Mouse (Mus musculus) Muller cell, postnatal 12 days (primary cell): ENCODE measurements around the gene Nme7.

ENCODE experiments used
- DNase-seq: peaks from one replicate; pipeline ENCODE4 v3.0.0-alpha.2; 2015; ENCODE audit errors: inconsistent ontology term

Gene Nme7

DNA sequence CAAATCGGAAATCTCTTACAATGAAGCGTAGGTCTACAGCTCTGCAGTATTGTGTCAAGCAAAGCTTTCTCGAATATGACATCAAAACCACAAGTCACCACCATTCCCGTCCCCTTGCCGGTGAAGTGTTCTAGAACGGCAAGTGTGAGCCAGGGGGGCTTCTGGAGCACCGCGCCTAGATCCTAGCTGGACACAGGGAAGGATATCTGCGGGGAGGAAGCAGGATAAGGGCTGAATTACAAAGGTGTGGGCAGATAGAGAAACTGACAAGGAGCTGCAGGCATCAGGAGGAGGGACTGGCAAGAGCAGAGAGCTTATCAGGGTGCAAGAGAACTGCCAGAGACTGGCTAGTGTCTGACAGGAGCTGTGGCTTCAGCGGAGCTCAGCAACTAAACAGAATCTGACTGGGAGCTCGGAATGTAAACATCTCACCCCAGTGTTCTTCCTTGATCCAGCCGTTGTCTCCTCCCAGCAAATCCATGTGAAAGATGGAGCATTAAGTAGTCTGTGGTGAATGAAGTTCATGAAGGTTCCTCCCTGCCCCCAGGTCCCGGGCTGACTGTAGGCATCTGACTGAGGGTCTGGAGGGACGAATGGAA is 15.7 kb downstream of the Nme7 start:
- no peak for DNase-seq

DNA sequence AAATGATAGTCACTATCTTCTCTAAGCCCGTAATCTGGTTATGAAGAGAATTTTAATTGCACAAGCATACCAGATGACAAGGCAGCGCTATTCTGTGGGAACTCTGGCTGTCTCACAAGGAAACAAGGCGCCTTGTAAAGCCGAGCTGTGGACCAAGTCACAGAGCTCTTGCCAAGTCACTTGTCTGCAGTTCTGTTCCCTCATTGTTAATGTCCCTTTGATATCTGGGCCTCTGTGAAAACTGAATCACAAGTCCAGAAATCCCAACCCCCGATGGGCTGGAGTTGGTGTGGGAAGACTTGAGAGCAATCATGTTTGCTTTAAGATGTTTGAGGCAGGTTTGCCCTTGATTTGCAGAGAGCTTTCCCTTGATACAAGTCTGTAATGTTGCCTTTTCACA is 16.8 kb downstream of the Nme7 start:
- peak; percentile 70 for DNase-seq

DNA sequence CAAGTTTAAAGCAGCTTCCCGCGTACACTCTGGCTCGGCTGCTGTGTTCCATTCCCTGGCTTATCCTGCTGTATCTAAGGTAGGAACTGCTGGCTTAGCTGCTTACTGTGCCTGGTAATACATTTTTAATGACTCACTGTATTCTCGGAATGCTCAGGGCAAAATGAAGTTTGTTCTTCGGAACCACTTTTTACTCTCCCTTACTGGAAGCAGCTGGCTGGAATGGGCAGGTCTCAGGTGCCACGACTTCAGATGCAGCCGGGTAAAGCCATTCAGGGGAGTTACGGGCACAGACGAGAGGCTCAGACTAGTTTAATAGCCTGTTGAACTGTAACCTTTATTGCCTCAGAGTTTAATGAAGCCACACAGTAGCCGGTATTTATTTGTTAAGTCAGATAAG is 17.5 kb downstream of the Nme7 start:
- DNase-seq = no peak

DNA sequence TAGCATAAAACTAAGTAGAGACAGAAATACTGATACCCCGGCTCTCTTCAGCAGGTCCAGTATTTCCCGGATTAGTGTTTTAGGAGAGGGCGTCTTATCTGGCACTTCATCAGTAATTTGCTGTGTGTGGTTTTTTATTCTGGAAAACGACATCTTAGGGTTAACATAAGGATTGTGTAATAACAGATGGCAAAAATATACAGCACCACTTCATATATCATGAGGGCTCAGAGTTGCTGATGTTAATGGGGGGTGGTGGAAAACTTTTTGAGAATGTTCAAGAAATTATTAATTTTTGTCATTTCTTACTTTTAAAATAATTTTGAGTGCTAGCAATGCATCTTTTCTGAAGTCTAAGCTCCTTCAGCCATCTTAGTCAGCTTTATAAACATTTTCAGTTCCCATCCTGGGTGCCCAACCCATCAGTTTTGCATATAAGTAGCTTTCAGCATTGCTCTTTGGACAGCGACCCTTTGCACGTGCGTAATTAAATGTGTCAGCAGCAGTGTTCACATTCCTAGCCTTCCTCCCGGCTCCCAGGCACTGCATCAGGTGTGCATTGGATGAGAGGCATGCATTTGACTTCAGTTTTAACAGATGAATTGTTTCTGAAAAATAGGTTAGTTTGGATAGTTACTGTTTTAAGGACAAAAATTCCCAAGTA is 19.2 kb downstream of the Nme7 start:
- no peak for DNase-seq

DNA sequence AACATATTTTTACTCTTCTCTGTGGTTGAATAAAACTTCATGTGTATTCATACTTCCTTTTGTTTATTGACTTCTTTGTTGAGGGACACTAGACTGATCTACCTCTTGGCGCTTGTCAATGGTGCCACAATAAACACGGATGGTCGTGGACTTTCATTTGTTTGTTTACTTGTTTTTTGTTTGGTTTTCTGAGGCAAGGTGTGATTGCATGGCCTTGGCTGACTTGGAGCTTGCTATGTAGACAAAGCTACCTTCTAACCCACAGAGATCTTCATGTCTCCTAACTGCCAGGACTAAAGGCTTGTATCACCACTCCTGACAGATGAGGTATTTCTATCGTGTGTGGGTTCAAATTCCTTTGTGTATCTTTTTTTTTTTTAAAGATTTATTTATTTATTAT is 20.3 kb downstream of the Nme7 start:
- no peak for DNase-seq

DNA sequence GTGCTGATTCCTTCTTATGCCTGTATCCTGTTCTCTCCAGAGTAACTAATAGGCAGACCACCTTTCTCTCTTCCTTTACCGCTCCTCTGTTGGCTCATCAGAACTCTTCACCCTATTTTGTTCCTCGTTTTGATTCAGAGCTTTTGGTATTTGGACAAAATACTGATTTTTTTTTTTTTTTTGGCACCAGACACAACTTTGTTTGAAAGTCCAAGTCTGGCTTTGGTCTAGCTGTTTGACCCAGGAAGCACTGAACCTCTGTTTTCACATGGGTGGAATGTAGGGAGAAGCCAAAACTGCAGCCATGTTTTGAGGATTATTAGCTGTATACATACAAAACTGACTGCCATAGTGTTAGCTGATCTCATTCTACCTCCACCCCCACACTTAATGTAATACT is 21.0 kb downstream of the Nme7 start:
- DNase-seq = no peak

DNA sequence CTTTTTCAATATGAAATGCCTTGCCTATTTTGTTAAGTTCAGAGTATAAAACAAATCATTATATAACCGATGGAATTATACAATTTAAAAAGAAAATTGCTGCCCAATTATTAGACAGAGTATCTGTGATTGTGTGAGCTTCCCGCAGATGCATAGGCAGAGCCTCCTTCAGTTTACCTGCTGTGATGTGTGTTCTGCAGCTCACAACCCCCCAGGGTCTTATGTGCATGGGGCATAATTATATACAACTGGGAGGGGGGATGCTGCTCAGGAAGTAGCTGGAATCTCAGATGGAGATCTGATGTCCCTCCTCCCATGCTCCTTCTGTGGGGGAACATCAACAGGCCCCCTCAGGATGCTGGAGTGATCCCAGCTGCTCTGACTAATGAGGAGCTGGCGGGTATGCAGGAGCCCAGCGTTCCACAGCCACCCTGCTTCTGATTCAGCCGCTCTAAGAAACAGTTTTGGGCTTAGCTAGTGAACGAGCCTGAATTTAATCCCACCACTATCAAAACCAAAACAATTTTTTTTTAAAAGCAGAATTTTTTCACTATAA is 22.8 kb downstream of the Nme7 start:
- peak; percentile 25 for DNase-seq

DNA sequence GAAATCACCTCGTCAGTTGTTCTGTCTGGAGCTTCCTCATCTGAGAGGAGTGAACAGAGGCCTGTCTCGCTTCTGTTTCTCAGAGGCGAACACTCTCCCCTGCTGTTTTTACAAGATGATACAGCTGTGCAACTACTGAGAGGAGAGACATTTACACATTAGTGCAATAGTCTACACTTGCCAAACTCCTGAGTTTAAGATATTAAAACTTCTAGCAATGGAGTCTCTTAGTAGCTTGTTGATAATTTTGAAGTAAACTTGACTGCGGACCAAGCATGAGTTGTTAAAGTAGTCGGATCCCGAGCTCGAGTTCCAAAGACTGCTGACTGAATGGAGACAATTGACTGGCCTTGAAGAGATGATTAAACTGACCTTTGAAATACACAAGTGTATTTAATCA is 23.8 kb downstream of the Nme7 start:
- no peak for DNase-seq

DNA sequence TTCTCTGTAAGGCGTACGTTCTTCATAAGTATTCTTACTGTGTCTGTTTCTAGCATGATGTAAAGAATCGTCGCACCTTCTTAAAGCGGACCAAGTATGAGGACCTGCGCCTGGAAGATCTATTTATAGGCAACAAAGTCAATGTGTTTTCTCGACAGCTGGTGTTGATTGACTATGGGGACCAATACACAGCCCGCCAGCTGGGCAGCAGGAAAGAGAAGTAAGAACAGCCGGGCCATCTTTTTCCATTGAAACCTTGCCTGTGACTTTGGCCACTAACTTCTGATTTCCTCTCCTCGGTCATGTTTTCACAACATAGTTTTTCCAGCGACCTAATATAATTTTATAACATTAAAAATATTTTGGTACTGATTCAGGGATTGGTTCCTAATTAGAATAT is 28.6 kb downstream of the Nme7 start:
- no peak for DNase-seq

DNA sequence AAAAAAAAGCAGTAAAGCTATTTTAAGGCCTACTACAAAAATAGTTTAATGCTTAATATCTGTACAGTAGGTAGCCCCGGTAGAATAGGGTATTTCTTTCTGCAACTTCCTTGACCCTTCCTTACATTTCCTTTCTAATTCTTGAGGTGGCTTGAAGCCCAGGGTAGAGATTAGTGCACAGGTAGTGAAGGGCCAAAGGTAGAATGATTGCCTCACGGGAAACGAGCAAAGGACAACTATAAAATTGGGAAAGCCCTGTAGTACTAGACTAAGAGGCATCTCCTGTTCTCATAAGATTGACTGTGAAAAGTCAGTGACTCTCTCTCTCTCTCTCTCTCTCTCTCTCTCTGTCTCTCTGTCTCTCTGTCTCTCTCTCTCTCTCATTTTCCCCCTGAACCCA is 31.5 kb downstream of the Nme7 start:
- no peak for DNase-seq

DNA sequence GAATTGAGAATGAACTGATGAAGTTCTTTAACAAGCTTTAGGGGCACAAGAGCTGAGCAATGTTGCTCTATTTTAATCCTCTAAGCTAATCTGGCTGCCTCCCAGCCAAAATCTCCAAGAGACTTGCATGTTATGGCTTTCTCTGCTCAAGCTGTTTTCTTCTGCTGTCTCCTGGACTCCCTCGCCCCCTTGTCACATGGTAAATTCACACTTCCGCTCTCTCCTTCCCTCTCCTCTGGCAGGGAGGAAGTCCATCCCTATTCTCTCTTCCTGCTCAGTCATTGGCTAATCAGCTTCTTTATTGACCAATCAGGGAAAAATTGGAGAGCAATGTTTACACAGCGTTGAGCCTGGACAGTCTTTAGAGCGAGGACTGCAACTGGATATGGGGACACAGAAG is 31.9 kb downstream of the Nme7 start:
- no peak for DNase-seq

DNA sequence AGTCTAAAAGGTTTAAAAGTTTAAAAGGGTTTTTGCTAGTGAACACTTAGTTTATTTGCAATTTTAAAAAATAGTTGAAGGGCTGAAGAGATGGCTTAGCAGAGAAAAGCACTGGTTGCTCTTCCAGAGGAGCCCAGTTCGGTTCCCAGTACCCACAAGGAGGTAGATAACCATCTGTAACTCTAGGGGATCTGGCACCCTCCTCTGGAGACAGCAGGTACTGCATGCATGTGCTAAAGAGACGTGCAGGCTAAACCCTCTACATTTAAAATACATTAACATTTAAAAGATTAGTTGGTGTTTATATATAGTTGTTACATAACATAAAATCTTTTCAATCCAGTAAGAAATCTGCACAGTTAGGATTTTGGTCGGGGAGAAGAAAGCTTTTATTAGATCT is 38.2 kb downstream of the Nme7 start:
- no peak for DNase-seq

DNA sequence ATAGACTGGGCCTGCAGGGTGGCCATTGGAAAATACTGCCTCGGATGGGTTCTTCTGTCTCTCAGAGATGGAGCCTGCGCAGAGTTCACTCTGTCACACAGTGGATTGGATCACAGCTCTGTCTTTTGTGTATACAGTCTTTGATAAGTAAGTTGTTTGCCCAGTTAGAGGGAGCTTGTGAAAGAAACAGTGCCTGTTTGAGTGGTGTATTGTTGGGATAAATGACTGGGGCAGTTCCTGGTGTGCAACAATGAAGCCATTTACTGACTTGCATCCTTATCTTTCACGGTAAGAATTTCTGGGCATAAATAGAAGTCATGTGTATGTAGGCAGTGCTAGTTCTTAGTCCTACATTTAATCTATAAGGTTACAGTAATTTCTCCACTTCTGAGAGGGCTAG is 49.5 kb downstream of the Nme7 start:
- DNase-seq = no peak

DNA sequence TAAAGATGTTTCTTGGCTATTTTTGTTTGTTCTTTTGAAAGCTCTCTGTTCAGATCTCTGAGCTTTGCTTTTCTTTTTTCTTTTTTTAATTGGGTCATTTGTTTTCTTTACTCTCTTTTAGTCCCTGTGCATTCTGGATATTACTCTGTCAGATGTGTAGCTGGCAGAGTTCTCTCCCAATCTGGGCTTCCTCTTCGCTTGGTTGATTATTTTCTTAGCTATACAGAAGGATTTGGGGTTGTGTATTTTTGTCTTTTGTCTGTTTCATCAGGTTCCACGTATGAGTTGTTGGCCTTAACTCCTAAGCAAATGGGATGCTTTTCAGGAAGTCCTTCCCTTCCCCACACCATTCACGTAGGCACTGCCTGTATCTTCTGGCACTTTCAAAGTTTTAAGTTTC is 54.1 kb downstream of the Nme7 start:
- DNase-seq = no peak

DNA sequence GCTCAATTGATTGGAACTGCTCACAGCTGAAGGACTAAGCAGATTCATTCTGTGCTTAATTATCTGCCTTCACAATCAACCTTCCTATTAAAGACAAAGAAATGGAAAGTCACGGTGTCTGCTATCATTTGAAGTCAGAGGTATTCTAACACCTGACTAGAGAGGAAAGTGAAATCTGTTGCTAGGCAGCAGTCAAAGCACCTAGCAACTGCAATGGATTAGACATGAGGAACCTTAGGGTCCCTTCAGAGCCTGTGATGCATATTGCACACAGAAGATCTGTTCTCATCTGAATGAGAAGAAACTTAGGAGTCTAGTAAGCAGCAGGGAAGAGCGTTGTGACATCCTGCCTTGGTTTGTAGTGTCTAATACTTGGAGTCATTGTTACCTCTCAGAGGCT is 58.1 kb downstream of the Nme7 start:
- no peak for DNase-seq

DNA sequence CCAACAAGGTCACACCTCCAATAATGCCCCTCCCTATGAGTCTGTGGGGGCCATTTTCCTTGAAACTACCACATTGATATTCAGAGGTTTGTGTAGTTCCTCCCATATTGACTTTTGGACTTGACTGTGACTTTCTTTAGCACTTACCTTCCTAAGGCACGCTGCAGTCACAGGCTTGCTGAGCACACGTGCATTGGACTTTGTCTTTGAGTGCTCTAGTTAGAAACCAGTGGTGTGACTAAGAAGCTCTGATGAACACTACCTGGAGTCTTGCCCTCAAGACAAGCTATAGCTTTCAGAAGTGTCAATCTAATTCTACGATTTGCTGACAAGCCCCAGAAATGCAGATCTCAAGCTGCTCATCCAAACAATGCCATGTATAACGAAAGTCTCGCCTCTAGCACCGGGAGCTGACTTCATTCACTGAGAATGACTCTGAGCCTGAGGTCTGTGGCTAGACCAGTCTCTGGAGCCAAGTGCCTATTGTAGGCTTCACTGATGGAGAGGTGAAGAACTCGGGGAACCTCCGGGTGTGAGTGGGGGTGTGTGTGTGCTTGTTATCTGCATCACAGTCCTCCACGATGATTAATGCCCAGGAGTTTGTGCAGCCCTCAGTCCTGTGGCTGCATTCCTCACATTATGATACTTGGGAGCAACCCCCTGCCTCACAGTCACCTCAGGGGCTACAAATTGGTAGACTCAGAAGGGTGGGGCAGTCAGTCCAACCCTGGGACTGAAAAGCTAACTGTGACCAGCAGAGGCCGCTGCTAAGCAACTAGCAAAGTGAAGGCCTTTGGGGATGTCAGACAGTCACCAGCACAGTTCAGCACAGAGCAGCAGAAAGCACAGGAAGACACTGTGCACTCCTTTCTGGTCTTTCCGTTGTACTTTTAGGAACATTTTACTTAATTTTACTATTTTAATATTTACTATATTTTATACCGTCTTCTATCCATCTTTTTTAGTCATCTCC is 62.5 kb downstream of the Nme7 start:
- DNase-seq = peak; percentile 31

DNA sequence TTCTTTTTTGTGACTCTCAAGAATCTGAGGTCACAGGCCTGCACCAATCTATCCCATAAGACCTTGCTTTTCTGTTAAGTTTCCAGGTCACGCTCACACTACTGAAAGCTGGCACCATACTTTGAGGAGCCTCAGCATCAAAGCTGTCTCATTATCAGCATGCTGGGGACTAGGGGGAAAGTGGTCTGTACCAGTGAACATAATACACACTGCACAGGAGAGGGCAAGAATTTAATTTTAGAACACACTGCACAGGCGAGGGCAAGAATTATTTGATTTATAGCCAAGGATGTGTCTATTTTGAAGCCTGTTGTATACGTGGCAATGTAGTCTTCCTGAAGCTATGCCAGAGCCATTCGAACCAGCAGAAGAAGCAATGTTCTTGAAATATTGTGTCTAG is 64.2 kb downstream of the Nme7 start:
- no peak for DNase-seq

DNA sequence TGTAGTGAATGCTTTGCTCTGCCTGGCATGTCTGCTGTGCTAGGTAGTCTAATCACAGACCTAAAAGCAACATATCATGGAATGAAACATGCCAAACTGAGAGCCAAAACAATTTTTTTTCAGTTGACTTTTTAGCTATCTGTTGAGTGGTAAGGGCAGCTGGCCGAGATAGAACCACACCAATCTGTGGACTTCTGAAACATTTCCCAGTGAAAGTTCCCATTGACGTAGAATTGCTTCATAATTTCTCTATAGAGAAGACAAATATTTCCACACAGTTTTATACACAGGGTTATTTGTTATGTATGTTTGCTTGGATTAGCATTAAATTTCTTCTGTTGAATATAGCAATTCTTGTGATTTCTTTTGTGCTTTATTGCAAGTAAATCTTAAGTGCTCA is 65.9 kb downstream of the Nme7 start:
- no peak for DNase-seq

DNA sequence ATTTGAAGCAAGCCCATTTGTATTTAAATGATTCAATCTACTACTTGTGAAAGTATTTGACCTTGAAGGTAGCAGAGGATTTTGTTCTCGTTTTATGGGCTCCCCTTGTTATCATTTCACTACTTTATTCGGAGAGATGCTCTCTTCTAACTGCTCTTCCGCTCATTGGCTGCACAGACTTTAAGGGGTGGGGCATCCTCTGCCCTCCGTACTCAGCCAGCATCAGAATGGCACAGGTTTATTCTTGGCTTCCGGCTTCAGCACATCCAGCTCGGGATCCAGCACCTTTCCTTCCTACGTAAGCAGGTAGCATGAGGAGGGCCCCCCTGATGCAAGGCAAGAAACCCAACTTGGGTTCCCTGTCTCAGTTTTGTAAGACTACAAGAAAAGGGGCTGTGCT is 69.1 kb downstream of the Nme7 start:
- DNase-seq = no peak

DNA sequence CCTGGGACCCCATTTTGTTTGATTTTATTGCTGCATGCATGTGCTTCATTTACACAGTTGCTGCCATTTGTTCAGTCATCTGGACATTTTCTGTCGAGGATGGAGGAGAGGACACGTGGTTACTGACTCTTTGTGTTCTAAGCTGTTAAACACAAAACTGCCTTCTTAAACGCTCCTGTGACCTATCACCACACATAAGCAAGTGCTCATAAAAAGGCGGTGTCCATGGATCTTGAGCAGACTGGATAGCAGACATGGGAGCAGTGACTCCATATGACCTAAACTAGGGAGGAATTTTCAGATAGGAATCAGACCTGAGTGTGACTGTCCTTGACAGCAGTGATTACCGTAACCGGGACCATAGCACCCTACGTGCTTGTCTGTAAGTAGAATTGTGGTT is 70.1 kb downstream of the Nme7 start:
- DNase-seq = no peak

DNA sequence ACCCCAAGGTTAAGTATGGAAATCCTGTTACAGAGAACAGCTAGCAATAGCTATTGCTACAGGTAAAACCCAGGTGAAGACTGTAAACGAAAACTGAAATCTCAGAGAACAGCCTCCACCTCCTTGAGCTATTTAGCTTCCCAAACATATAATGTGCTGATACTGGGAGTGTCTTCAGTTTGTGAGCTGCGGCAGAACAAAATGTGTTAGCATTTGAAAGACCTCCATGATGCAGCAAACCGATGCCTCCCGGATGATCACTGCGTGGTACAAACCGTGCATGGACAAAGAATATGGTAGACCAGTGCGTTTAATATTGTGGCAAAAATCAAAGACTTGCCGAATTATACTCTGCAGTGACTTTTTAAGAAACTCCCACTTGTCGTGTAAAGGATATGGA is 71.7 kb downstream of the Nme7 start:
- no peak for DNase-seq

DNA sequence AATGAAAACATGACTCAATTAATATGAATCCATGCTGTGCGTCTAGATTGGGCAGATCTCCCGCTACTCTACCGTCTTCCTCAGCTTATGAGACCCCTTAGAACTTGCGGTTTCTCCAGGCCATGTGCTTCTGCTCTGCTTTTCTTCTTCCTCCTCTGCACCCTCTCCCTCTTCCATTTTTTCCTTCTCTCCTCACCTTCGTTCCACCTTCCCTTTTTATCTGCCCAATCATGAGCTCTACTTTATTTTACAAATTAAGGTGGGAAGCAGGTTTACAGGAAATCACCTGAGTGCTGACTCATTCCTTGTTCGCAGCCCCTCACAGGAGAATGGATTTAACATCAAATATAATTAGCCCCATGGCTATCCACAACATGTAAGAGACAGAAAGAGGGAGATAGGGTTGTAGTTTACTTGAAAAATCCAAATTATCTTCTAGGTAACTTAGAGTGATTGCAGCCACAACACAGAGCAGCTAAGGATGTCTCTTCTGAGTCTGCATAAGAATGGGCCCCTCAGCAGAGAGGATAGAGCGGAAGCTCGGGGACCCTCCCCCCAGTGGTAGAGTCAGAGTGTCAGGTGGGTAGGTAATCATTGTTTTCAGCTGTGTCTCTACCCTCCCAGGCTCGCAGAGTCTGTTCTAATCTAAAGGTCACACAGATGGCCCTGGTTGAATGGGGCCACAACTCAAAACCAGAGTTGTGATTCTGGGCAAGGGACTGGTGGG is 73.0 kb downstream of the Nme7 start:
- DNase-seq = no peak
